Mouse (Mus musculus): Measurements from ENCODE around the gene Crtap. TPM values are rescaled to one million over a fixed set of nuclear protein-coding genes. Genes with fewer than 3 reads are reported as not detected.
"Not testable (repeated sequence)": the region's sequence is repeated elsewhere in the genome, so short reads cannot be mapped to it uniquely, and the experiment has no call there.

Gene Crtap
- total RNA-seq, 2 experiments from 2014 or later = 32.3 to 32.5 TPM

DNA sequence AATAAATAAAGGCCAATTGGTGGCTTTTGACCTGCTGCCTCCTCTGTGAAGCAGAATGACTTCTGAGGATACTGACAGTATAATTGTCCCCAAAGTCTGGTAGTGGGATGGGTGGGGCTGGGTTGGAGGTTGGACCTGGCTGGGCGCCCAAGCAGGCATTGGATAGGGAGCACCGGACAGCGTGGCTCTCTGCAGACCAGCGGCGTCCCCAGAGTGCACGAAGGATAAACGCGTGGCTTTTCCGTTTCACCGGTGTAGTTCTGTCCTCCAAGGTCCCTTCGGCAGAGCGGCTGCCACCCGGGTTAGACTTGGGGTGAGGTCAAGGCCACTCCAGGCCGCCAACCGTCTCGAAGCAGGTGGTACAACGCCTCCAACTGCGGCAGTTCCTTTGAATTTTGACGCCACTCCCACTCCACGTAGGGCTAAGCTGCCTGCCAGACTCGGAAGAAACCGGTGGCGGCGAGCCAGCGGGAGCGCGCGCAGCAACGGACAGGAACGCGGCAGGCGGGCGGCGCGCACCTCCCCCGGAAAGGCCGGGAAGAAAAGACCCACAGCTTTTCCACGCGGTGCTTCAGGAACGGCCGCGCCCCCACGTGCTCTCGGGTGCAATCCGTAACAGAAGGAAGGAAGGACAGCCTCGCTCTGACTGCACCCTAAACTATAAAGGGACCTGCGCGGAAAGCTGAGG is 22.5 kb downstream of the Crtap start:
- intact Hi-C loops (cut with DNase I) = no loop called here
- DNase-seq = peak; percentile 82 to 83

DNA sequence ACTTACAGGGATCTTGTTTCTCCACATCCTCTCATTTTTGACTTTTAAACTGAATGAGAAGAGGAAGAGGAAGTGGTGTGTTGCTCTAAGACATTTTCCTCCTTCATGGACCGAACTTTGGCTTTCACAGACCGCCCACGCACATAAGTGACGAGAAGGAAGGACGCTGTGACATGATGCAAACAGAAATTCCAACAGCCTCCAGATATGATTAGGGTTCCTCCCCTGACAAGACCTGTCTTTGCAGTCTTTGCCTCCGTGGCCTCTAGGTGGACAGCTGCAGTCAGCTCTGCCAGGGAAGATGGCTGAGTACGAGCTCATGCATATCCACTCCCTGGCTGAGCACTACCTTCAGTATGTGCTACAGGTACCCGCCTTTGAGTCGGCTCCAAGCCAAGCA is 60.6 kb downstream of the Crtap start, which contains the start of gene Bcl2a1c:
TSS of gene Bcl2a1c (plus strand) at position 281 of the 400 bp plus-strand sequence.
- intact Hi-C loops (cut with DNase I); DNase-seq: not testable (repeated sequence)

DNA sequence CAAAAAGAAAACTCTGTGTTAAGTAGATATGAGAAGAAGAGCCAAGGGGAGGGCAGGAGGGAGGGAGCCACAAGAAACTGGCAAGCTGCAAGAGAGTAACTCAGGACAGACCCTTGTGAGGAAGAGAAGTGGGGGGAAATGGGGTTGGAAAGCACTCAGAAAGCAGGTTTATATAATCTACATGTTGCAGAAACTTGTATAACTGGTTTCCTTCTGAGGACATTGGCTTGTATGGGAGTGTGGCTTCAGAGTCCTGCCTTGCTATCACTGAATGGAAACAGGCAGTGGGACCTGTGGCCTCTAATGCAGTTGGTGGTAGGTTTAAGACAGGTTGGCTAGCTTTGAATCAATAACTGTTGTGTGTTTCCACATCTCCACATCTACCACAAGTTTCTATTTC is 62.1 kb downstream of the Crtap start:
- intact Hi-C loops (cut with DNase I); DNase-seq: not testable (repeated sequence)

DNA sequence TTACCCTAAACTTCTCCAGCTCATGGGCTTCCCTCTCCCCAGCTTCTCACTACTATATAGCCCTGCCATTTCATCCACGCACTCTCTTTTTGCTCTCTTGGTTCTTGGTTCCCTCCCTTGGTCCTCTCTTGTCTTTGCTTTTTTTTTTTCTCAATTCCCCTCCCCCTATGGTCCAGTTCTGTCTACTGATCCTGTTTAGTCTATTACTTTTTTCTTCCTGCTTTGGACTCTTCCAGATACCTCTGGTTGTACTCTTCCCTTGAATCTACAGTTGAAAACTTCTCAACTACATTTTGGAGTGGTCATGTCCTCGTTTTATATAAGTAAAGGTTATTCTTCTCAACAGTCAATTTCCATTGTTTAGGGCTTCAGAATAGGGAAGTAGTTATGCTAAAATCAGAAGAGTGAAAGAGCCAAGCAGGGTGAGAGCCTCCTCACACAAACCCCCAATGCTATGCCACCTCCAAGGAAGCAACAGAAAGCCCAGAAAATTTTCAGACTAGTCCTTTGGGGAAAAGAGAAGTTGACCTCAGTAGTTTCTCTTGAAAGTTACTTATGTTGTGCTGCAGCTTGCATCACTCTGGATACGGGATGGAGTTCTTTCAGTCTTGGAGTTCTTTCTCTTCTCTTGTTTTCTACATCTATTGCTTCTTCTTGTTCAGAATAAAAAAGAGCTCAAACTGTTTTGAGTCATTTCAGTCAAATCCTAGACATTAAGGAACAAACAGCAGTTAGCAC is 64.3 kb downstream of the Crtap start:
- no peak for DNase-seq
- intact Hi-C loops (cut with DNase I) = no loop called here

Other genes with a start within 250 kb of the Crtap start
- not detected for gene Bcl2a1c, start 60.5 kb downstream of the Crtap start, total RNA-seq (2021)
- 10 to 100 TPM; 15.1 to 16.1 TPM for gene Glb1, start 10.4 kb upstream of the Crtap start, total RNA-seq (2021)
- gene Tmppe, start 10.4 kb upstream of the Crtap start, total RNA-seq (2021) = 1 to 10 TPM; 3.5 to 4.5 TPM
- gene Ccr4, start 114.2 kb upstream of the Crtap start, total RNA-seq (2021) = not detected
- not detected for gene C130032M10Rik, start 125.0 kb upstream of the Crtap start, total RNA-seq (2021)
- gene Trim71, start 173.7 kb upstream of the Crtap start, total RNA-seq (2021) = not detected
- 10 to 100 TPM; 21.2 to 23.0 TPM for gene Cnot10, start 249.5 kb upstream of the Crtap start, total RNA-seq (2021)

All from heart, postnatal 36 days (tissue).